Mouse (Mus musculus) liver, adult 2 months (tissue): ENCODE measurements at regions not wholly inside any gene's neighbourhood (a gene's known extent, or its start where the extent isn't known, plus 50 kb on each side); places are given as distances from the start of the nearest gene placed in this dataset.

Experiments
- CTCF ChIP-seq: fragments of 200-500 bp; IDR thresholded peaks from 2 replicates; pipeline ENCODE4 v1.5.1; 2011; ENCODE audit warnings: low read depth, low read length, control low read depth
- POLR2A ChIP-seq: fragments of 200-500 bp; IDR thresholded peaks from 2 replicates; pipeline ENCODE4 v1.6.1; 2011; ENCODE audit warnings: low read length, control low read depth; ENCODE audit not compliant: insufficient read depth; ENCODE audit errors: extremely low read depth

GRCm38 (mm10) chr1:69212896-69213500, 105.1 kb upstream of the Erbb4 start:
- TF ChIP-seq CTCF (no peak), POLR2A (no peak)
